Mouse (Mus musculus) MEL (cell line): ENCODE data around the gene Rbms3.

Experiments used
- CHD2 ChIP-seq: IDR thresholded peaks from 2 replicates; pipeline ENCODE4 v1.6.1; 2011; ENCODE audit warnings: low read length, improper control_type of control experiment
- CTCF ChIP-seq, 3 experiments: IDR thresholded peaks in 2 of 3; conservative IDR thresholded peaks in 1 of 3; 2 replicates each; pipeline ENCODE4 v1.5.1; 2011 to 2012; ENCODE audit warnings: low read length in 3 of 3, low read depth in 2 of 3, mild to moderate bottlenecking in 2 of 3, improper control_type of control experiment in 1 of 3, inconsistent platforms in 1 of 3, mixed read lengths in 1 of 3, moderate library complexity in 1 of 3; ENCODE audit not compliant: control insufficient read depth in 1 of 3, insufficient read depth in 1 of 3, poor library complexity in 1 of 3, severe bottlenecking in 1 of 3
- POLR2A ChIP-seq, 2 experiments: IDR thresholded peaks; 2 replicates each; pipeline ENCODE4 v1.6.1; 2011 to 2012; ENCODE audit warnings: low read length in 2 of 2, mild to moderate bottlenecking in 2 of 2, control low read depth in 1 of 2, improper control_type of control experiment in 1 of 2, low read depth in 1 of 2, moderate library complexity in 1 of 2; ENCODE audit not compliant: control insufficient read depth in 1 of 2, insufficient read depth in 1 of 2, poor library complexity in 1 of 2

DNA sequence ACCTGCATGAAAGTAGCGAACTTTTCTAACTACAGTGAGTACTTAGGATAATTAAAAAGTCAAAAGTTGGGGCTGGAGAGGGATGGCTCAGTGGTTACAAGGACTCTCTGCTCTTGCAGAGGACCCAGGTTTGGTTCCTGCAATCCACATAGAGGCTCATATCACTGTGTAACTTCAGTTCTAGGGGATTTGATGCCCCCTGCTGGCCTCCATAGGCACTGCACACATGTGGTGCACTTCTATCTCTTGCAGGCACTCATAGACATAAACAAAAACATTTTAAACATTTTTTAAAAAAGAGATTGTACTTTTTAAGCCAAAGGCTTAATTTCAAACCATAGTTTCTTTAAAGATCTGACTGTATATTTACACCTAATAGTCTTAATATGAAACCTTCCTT is 978.3 kb downstream of the Rbms3 start:
- TF ChIP-seq CHD2 (no peak), POLR2A (IDR thresholded peaks at IDR 0.05; ENCODE audit: control insufficient read depth in 1 of 2, insufficient read depth in 1 of 2, low read depth in 1 of 2, low read length in 2 of 2, poor library complexity in 1 of 2) (no peak), CTCF (IDR thresholded peaks at IDR 0.05 in 2 of 3, conservative IDR thresholded peaks at IDR 0.05 in 1 of 3; ENCODE audit: control insufficient read depth in 1 of 3, insufficient read depth in 1 of 3, low read depth in 2 of 3, low read length in 3 of 3, poor library complexity in 1 of 3, severe bottlenecking in 1 of 3) (peak; percentile 5 to 27 (median 24); a peak in 3 of 6 replicates)
